Mouse (Mus musculus): ENCODE measurements around the gene Ypel3. TPM values are rescaled to one million over a fixed set of nuclear protein-coding genes. Genes with fewer than 3 reads are reported as not detected.

Gene Ypel3
- total RNA-seq, 1 experiment, result 19.4 TPM

GRCm38 (mm10) chr7:126818818-126819217 is 42.1 kb downstream of the Ypel3 start:
- no peaks in the 10 kb centered on the region for H3K36me3 ChIP-seq (ENCODE audit: control insufficient read depth, insufficient read depth, low read length, poor library complexity, severe bottlenecking)
- no peak for DNase-seq (ENCODE audit: low read depth, low spot score)
- in situ Hi-C loops (cut with MboI; ENCODE audit: low sequenced_read_pairs in 2 of 2, unreplicated experiment in 2 of 2), result no loop called here
- no peak overlapping the region for H3K27ac ChIP-seq (ENCODE audit: insufficient read depth, low read depth, low read length, poor library complexity, severe bottlenecking)
- no peaks in the 10 kb centered on the region for H3K9me3 ChIP-seq (ENCODE audit: control insufficient read depth, insufficient read depth, low read depth, low read length)
- H3K4me3 ChIP-seq (ENCODE audit: insufficient read depth in 1 of 2, low read depth in 1 of 2, low read length in 2 of 2, poor library complexity in 1 of 2, severe bottlenecking in 1 of 2), result no peak overlapping the region
- TF ChIP-seq ZNF384 (IDR thresholded peaks at IDR 0.05; ENCODE audit: low read depth, low read length) (peak; percentile 82), MAFK (IDR thresholded peaks at IDR 0.05; ENCODE audit: insufficient read depth, low read depth, low read length) (no peak), CHD2 (IDR thresholded peaks at IDR 0.05; ENCODE audit: low read depth, low read length) (no peak)
- no peak overlapping the region for H3K9ac ChIP-seq (ENCODE audit: insufficient read depth, low read depth, low read length, poor library complexity, severe bottlenecking)
- H3K4me1 ChIP-seq (ENCODE audit: control insufficient read depth in 2 of 2, insufficient read depth in 2 of 2, low read length in 2 of 2, poor library complexity in 1 of 2), result peaks cover 3 to 11% of the 10 kb centered on the region in 2 experiments; a peak in 2 of 4 replicates

GRCm38 (mm10) chr7:126821835-126822511 is 45.2 kb downstream of the Ypel3 start:
- in situ Hi-C loops (cut with MboI; ENCODE audit: low sequenced_read_pairs in 2 of 2, unreplicated experiment in 2 of 2), result no loop called here
- H3K27ac ChIP-seq (ENCODE audit: insufficient read depth, low read depth, low read length, poor library complexity, severe bottlenecking), result no peak overlapping the region
- H3K4me3 ChIP-seq (ENCODE audit: insufficient read depth in 1 of 2, low read depth in 1 of 2, low read length in 2 of 2, poor library complexity in 1 of 2, severe bottlenecking in 1 of 2), result no peak overlapping the region
- DNase-seq (ENCODE audit: low read depth, low spot score), result peak; percentile 78
- no peaks in the 10 kb centered on the region for H3K9me3 ChIP-seq (ENCODE audit: control insufficient read depth, insufficient read depth, low read depth, low read length)
- H3K36me3 ChIP-seq (ENCODE audit: control insufficient read depth, insufficient read depth, low read length, poor library complexity, severe bottlenecking), result no peaks in the 10 kb centered on the region
- no peak overlapping the region for H3K9ac ChIP-seq (ENCODE audit: insufficient read depth, low read depth, low read length, poor library complexity, severe bottlenecking)
- peaks cover 2 to 9% of the 10 kb centered on the region in 2 experiments; a peak in 1 of 4 replicates for H3K4me1 ChIP-seq (ENCODE audit: control insufficient read depth in 2 of 2, insufficient read depth in 2 of 2, low read length in 2 of 2, poor library complexity in 1 of 2)
- TF ChIP-seq HCFC1 (IDR thresholded peaks at IDR 0.05; ENCODE audit: borderline replicate concordance, insufficient read depth, low read length) (no peak), ZC3H11A (IDR thresholded peaks at IDR 0.05; ENCODE audit: borderline replicate concordance, low read depth, low read length) (peak; percentile 62)

GRCm38 (mm10) chr7:126822741-126823140 is 46.0 kb downstream of the Ypel3 start:
- Histone ChIP-seq H3K9ac (ENCODE audit: insufficient read depth, low read depth, low read length, poor library complexity, severe bottlenecking) (no peak overlapping the region), H3K36me3 (ENCODE audit: control insufficient read depth, insufficient read depth, low read length, poor library complexity, severe bottlenecking) (no peaks in the 10 kb centered on the region), H3K27ac (ENCODE audit: insufficient read depth, low read depth, low read length, poor library complexity, severe bottlenecking) (no peak overlapping the region), H3K9me3 (ENCODE audit: control insufficient read depth, insufficient read depth, low read depth, low read length) (no peaks in the 10 kb centered on the region), H3K4me1 (ENCODE audit: control insufficient read depth in 2 of 2, insufficient read depth in 2 of 2, low read length in 2 of 2, poor library complexity in 1 of 2) (peaks cover 2 to 9% of the 10 kb centered on the region in 2 experiments; a peak in 1 of 4 replicates), H3K4me3 (ENCODE audit: insufficient read depth in 1 of 2, low read depth in 1 of 2, low read length in 2 of 2, poor library complexity in 1 of 2, severe bottlenecking in 1 of 2) (no peak overlapping the region; a peak in 1 of 4 replicates)
- in situ Hi-C loops (cut with MboI; ENCODE audit: low sequenced_read_pairs in 2 of 2, unreplicated experiment in 2 of 2), result no loop called here
- DNase-seq (ENCODE audit: low read depth, low spot score), result no peak
- no peak for TF ChIP-seq CHD2 (IDR thresholded peaks at IDR 0.05; ENCODE audit: low read depth, low read length)
- TF ChIP-seq ZNF384 (IDR thresholded peaks at IDR 0.05; ENCODE audit: low read depth, low read length), result no peak
- no peak for TF ChIP-seq HCFC1 (IDR thresholded peaks at IDR 0.05; ENCODE audit: borderline replicate concordance, insufficient read depth, low read length)
- TF ChIP-seq ZC3H11A (IDR thresholded peaks at IDR 0.05; ENCODE audit: borderline replicate concordance, low read depth, low read length), result no peak
- no peak for TF ChIP-seq MAFK (IDR thresholded peaks at IDR 0.05; ENCODE audit: insufficient read depth, low read depth, low read length)

GRCm38 (mm10) chr7:126823202-126823711 is 46.5 kb downstream of the Ypel3 start:
- peak overlapping the region; percentile 26 to 71; a peak in 3 of 4 replicates for H3K4me3 ChIP-seq (ENCODE audit: insufficient read depth in 1 of 2, low read depth in 1 of 2, low read length in 2 of 2, poor library complexity in 1 of 2, severe bottlenecking in 1 of 2)
- no peaks in the 10 kb centered on the region for H3K36me3 ChIP-seq (ENCODE audit: control insufficient read depth, insufficient read depth, low read length, poor library complexity, severe bottlenecking)
- TF ChIP-seq HCFC1 (IDR thresholded peaks at IDR 0.05; ENCODE audit: borderline replicate concordance, insufficient read depth, low read length), result no peak
- in situ Hi-C loops (cut with MboI; ENCODE audit: low sequenced_read_pairs in 2 of 2, unreplicated experiment in 2 of 2), result no loop called here
- DNase-seq (ENCODE audit: low read depth, low spot score), result no peak
- H3K9ac ChIP-seq (ENCODE audit: insufficient read depth, low read depth, low read length, poor library complexity, severe bottlenecking), result peak overlapping the region; percentile 49; the same call in 1 of the 2 replicates
- H3K9me3 ChIP-seq (ENCODE audit: control insufficient read depth, insufficient read depth, low read depth, low read length), result no peaks in the 10 kb centered on the region
- no peak overlapping the region for H3K27ac ChIP-seq (ENCODE audit: insufficient read depth, low read depth, low read length, poor library complexity, severe bottlenecking)
- peaks cover 2 to 9% of the 10 kb centered on the region in 2 experiments; a peak in 1 of 4 replicates for H3K4me1 ChIP-seq (ENCODE audit: control insufficient read depth in 2 of 2, insufficient read depth in 2 of 2, low read length in 2 of 2, poor library complexity in 1 of 2)

- H3K4me1 ChIP-seq (ENCODE audit: control insufficient read depth in 2 of 2, insufficient read depth in 2 of 2, low read length in 2 of 2, poor library complexity in 1 of 2), result peaks cover 2 to 14% of the 10 kb centered on the region in 2 experiments; a peak in 1 of 4 replicates
- H3K9me3 ChIP-seq (ENCODE audit: control insufficient read depth, insufficient read depth, low read depth, low read length), result no peaks in the 10 kb centered on the region
- no peak overlapping the region for H3K27ac ChIP-seq (ENCODE audit: insufficient read depth, low read depth, low read length, poor library complexity, severe bottlenecking)
- peak overlapping the region; percentile 1 to 71; a peak in 2 of 4 replicates for H3K4me3 ChIP-seq (ENCODE audit: insufficient read depth in 1 of 2, low read depth in 1 of 2, low read length in 2 of 2, poor library complexity in 1 of 2, severe bottlenecking in 1 of 2)
- TF ChIP-seq ZC3H11A (IDR thresholded peaks at IDR 0.05; ENCODE audit: borderline replicate concordance, low read depth, low read length) (no peak), CHD2 (IDR thresholded peaks at IDR 0.05; ENCODE audit: low read depth, low read length) (no peak), MAFK (IDR thresholded peaks at IDR 0.05; ENCODE audit: insufficient read depth, low read depth, low read length) (no peak), ZNF384 (IDR thresholded peaks at IDR 0.05; ENCODE audit: low read depth, low read length) (no peak), HCFC1 (IDR thresholded peaks at IDR 0.05; ENCODE audit: borderline replicate concordance, insufficient read depth, low read length) (no peak)
- in situ Hi-C loops (cut with MboI; ENCODE audit: low sequenced_read_pairs in 2 of 2, unreplicated experiment in 2 of 2), result no loop called here
- H3K36me3 ChIP-seq (ENCODE audit: control insufficient read depth, insufficient read depth, low read length, poor library complexity, severe bottlenecking), result no peaks in the 10 kb centered on the region
- no peak for DNase-seq (ENCODE audit: low read depth, low spot score)
- H3K9ac ChIP-seq (ENCODE audit: insufficient read depth, low read depth, low read length, poor library complexity, severe bottlenecking), result no peak overlapping the region
Measured at GRCm38 (mm10) chr7:126823940-126824339, 47.2 kb downstream of the Ypel3 start.

Data from ES-E14 (cell line).